Mouse (Mus musculus): ENCODE data around the gene Mdga1.
"Not testable (repeated sequence)": the region's sequence is repeated elsewhere in the genome, so short reads cannot be mapped to it uniquely, and the experiment has no call there.

Mdga1 gene

GRCm38 (mm10) chr17:29798151-29798550 lies 171.7 kb downstream of the Mdga1 start:
- no peak for DNase-seq (ENCODE audit: low read depth)

GRCm38 (mm10) chr17:29796787-29797186 lies 173.1 kb downstream of the Mdga1 start:
- no peak for DNase-seq (ENCODE audit: low read depth)

GRCm38 (mm10) chr17:29796086-29796485 lies 173.8 kb downstream of the Mdga1 start:
- peak; percentile 47 for DNase-seq (ENCODE audit: low read depth)

GRCm38 (mm10) chr17:29795050-29795770 lies 174.7 kb downstream of the Mdga1 start:
- DNase-seq (ENCODE audit: low read depth): no peak

GRCm38 (mm10) chr17:29791531-29792050 lies 178.3 kb downstream of the Mdga1 start:
- DNase-seq (ENCODE audit: low read depth): no peak

- no peak for DNase-seq (ENCODE audit: low read depth)
Measured at GRCm38 (mm10) chr17:29790231-29790740, 179.6 kb downstream of the Mdga1 start.

- DNase-seq (ENCODE audit: low read depth): no peak
Measured at GRCm38 (mm10) chr17:29789715-29790114, 180.2 kb downstream of the Mdga1 start.

GRCm38 (mm10) chr17:29788573-29788972 lies 181.3 kb downstream of the Mdga1 start:
- DNase-seq (ENCODE audit: low read depth): no peak

- DNase-seq (ENCODE audit: low read depth): no peak
Measured at GRCm38 (mm10) chr17:29784820-29785219, 185.1 kb downstream of the Mdga1 start.

- not testable (repeated sequence) for DNase-seq (ENCODE audit: low read depth)
Measured at GRCm38 (mm10) chr17:29781472-29781871, 188.4 kb downstream of the Mdga1 start.

GRCm38 (mm10) chr17:29778021-29778420 lies 191.9 kb downstream of the Mdga1 start:
- no peak for DNase-seq (ENCODE audit: low read depth)
